ENCODE assay signal across 32 mouse cellular contexts in the genomic region with DNA sequence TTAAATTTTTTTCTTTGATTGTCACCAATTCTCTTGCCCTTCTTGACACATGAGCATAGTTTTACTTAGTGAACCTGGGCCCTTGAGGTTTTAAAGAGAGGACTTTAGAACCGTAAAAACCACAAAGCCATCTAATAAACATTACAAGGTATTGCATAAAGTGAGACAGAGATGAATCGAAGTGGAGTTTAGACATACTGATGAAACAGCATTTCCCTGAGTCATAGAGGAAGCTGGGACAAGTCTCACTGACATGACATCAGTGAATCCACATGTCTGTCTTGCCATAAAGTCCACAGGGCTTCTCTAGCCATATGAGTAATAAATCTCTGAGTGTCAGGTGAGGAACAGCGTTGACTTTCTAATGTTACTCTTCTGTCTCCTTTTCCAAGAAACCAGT.
DNase-seq lines count a peak whose midpoint lies in the region; ATAC-seq and TF ChIP-seq lines count a peak whose summit lies in the region.
"Had no signal": no experiment of that assay in that cellular context is flagged by ENCODE, and none has a peak within 500 bp of the region (broad histone marks: within the 10 kb centered on the region; RNA-seq: fewer than 3 reads in every experiment).

No protein-coding gene starts in this region.

- ATAC-seq in Patski, result peak; percentile 39
- ATAC-seq: forebrain, embryonic 14.5 days; lung, postnatal 0 days had no signal

- H3K27me3 ChIP-seq in liver, adult 2 months (ENCODE audit: control insufficient read depth, insufficient read depth, low read length), result no peaks in the 10 kb centered on the region; the same call in 1 of the 2 replicates
- no peaks in the 10 kb centered on the region for H3K27me3 ChIP-seq in Patski
- H3K27me3 ChIP-seq: CH12.LX; heart, embryonic 12.5 days; hindbrain, embryonic 13.5 days; limb, embryonic 15.5 days; neural tube, embryonic 15.5 days had no signal

- no peak for TF ChIP-seq CTCF in liver, adult 2 months (IDR thresholded peaks at IDR 0.05; ENCODE audit: low read depth, low read length)
- no peak for TF ChIP-seq CTCF in Patski (IDR thresholded peaks at IDR 0.05)

- no peak for TF ChIP-seq POLR2A in liver, adult 2 months (IDR thresholded peaks at IDR 0.05; ENCODE audit: extremely low read depth, insufficient read depth, low read length)

- peaks cover 10% of the 10 kb centered on the region for H3K4me1 ChIP-seq in liver, adult 2 months (ENCODE audit: control insufficient read depth, insufficient read depth, low read length)
- H3K4me1 ChIP-seq: heart, embryonic 12.5 days; hindbrain, embryonic 13.5 days; limb, embryonic 10.5 days; limb, embryonic 15.5 days; neural tube, embryonic 15.5 days had no signal

- no peak overlapping the region for H3K4me3 ChIP-seq in liver, adult 2 months (ENCODE audit: insufficient read depth, low read depth, low read length)
- H3K4me3 ChIP-seq: gastrocnemius, adult 2 months; heart, adult 2 months; heart, embryonic 12.5 days; hindbrain, embryonic 13.5 days; limb, embryonic 10.5 days; limb, embryonic 15.5 days; neural tube, embryonic 15.5 days had no signal

- no peak overlapping the region for H3K9ac ChIP-seq in liver, adult 2 months (ENCODE audit: low read depth, low read length)
- H3K9ac ChIP-seq: heart, embryonic 12.5 days; hindbrain, embryonic 13.5 days; limb, embryonic 15.5 days; neural tube, embryonic 15.5 days had no signal

- H3K36me3 ChIP-seq in liver, adult 2 months (ENCODE audit: control insufficient read depth, insufficient read depth, low read length), result no peaks in the 10 kb centered on the region
- H3K36me3 ChIP-seq: heart, embryonic 12.5 days; hindbrain, embryonic 13.5 days; limb, embryonic 10.5 days; limb, embryonic 15.5 days; neural tube, embryonic 15.5 days had no signal

- WGBS in liver, adult 2 months, result 28% methylated on average over 3 of the region's 3 CpGs
- 15% methylated on average over 3 of the region's 3 CpGs for WGBS in large intestine, adult 2 months

- H3K79me2 ChIP-seq in liver, adult 2 months (ENCODE audit: control insufficient read depth, insufficient read depth, low read length), result no peaks in the 10 kb centered on the region

- in situ Hi-C loops in Patski (cut with MboI; ENCODE audit: low pct_unique_long_range_greater_than_20kb), result no loop called here

- DNase-seq in liver, adult 2 months (ENCODE audit: extremely low read depth, low read depth, low spot score), result peak; percentile 84
- DNase-seq in liver (no peak), Patski (ENCODE audit: low read depth, low spot score) (no peak)
- peak; percentile 77 for DNase-seq in large intestine, adult 2 months (ENCODE audit: low read depth, low spot score)
- DNase-seq in lung, adult 18-20 months, result no peak
- no peak for DNase-seq in spleen, postnatal 10 days (ENCODE audit: low spot score in 2 of 2)
- no peak for DNase-seq in frontal cortex, adult 2 months (ENCODE audit: extremely low spot score in 1 of 2, low spot score in 1 of 2)
- DNase-seq: adrenal gland, postnatal 14 days; B cell, adult 2 months; cerebellum, adult 8-10 months; cerebellum, postnatal 25 days; gastrocnemius, adult 2 months; gastrocnemius, postnatal 36 days; heart, adult 2 months; heart, postnatal 4 days; kidney, adult 2 months; kidney, postnatal 4 days; layer of hippocampus, postnatal 36 days; lung, postnatal 4 days; midbrain, embryonic 14.5 days; retina, postnatal 1 day; right cerebral cortex, postnatal 14 days; thymus, postnatal 25 days had no signal

- H3K27ac ChIP-seq in liver, adult 2 months (replicated peaks; ENCODE audit: insufficient read depth, low read depth, low read length), result no peak overlapping the region; the same call in 1 of the 2 replicates
- H3K27ac ChIP-seq: gastrocnemius, adult 2 months; heart, adult 2 months; hindbrain, embryonic 13.5 days; kidney, postnatal 0 days; limb, embryonic 10.5 days; limb, embryonic 15.5 days; neural tube, embryonic 15.5 days had no signal

- POLR2A ChIA-PET in Patski (lab: Charles Lee), result no interaction called here

- CTCF ChIA-PET in Patski (lab: Charles Lee), result no interaction called here

Comparison
In these comparisons a context has a peak if more than half of its experiments do, and no peak if none do; other contexts are left out.
1. DNase-seq: peak in liver, adult 2 months (single experiment) and large intestine, adult 2 months (single experiment); none in liver (single experiment), Patski (single experiment), lung, adult 18-20 months (0 of 2), spleen, postnatal 10 days (0 of 2) and frontal cortex, adult 2 months (0 of 2).